Mouse (Mus musculus) cerebellum, adult 2 months (tissue): Measurements from ENCODE around the gene Zscan26. TPM values are rescaled to one million over a fixed set of nuclear protein-coding genes. Genes with fewer than 3 reads are reported as not detected.
A peak's percentile ranks its signal among the peaks of the same experiment; 100 is the strongest.
"Not testable (repeated sequence)": the region's sequence is repeated elsewhere in the genome, so short reads cannot be mapped to it uniquely, and the experiment has no call there.

Source experiments
- DNase-seq, 2 experiments: peaks; one replicate each; pipeline ENCODE4 v3.0.0; 2021
- H3K27ac ChIP-seq: fragments of 200-500 bp; 2 replicates; pipeline ENCODE4 v1.5.1; 2012; ENCODE audit warnings: low read length, control low read depth, inconsistent platforms; ENCODE audit not compliant: insufficient read depth
- H3K27me3 ChIP-seq: fragments of 200-500 bp; 2 replicates; pipeline ENCODE4 v1.6.1; 2012; ENCODE audit warnings: inconsistent platforms, mild to moderate bottlenecking, low read length, moderate library complexity; ENCODE audit not compliant: control insufficient read depth, insufficient read depth
- H3K4me1 ChIP-seq: fragments of 200-500 bp; 2 replicates; pipeline ENCODE4 v1.6.1; 2011; ENCODE audit warnings: low read length; ENCODE audit not compliant: control insufficient read depth, insufficient read depth
- H3K4me3 ChIP-seq: fragments of 200-500 bp; replicated peaks from 2 replicates; pipeline ENCODE3; 2011; ENCODE audit warnings: mild to moderate bottlenecking, low read depth, low read length, control low read depth; ENCODE audit not compliant: insufficient read depth
- CTCF ChIP-seq: fragments of 200-500 bp; IDR thresholded peaks from 2 replicates; pipeline ENCODE4 v1.5.1; 2011; ENCODE audit warnings: low read depth, mild to moderate bottlenecking, control low read depth, low read length, moderate library complexity, borderline replicate concordance; ENCODE audit not compliant: insufficient read depth
- POLR2A ChIP-seq: fragments of 200-500 bp; IDR thresholded peaks from 2 replicates; pipeline ENCODE4 v1.6.1; 2011; ENCODE audit warnings: low read length, control low read depth, borderline replicate concordance; ENCODE audit not compliant: insufficient read depth
- WGBS: fragments of 180-500 bp; shearing (Covaris S2); methylation state at CpG from one replicate; pipeline ENCODE4 v1.1.7; 2018; 5-methylcytosine and 5-hydroxymethylcytosine counted together
- polyA plus RNA-seq: library from polyadenylated mRNA; depleted of rRNA; stranded (reverse); fragments of >200 nt; gene quantifications from 2 replicates; pipeline ENCODE4 v1.2.3, GENCODE M21; 2012

Zscan26 gene
- polyA plus RNA-seq, 1 experiment = 69.3 TPM

GRCm38 (mm10) chr13:21468061-21469019, 14.8 kb upstream of the Zscan26 start, which contains the start of gene Nkapl:
Nkapl (minus strand) TSS chr13:21468509.
- under 1% methylated on average over 54 of the region's 54 CpGs for WGBS
- H3K4me3 ChIP-seq = peak within 1 kb of the TSS; percentile 93
- peak; percentile 87 to 90 for DNase-seq
- H3K4me1 ChIP-seq = no peaks in the 10 kb centered on the region
- H3K27me3 ChIP-seq = no peaks in the 10 kb centered on the region; the same call in 1 of the 2 replicates
- H3K27ac ChIP-seq = peak within 1 kb of the TSS; percentile 54; the same call in 1 of the 2 replicates
- no peak for TF ChIP-seq CTCF
- TF ChIP-seq POLR2A = peak; percentile 91; the same call in 1 of the 2 replicates

DNA sequence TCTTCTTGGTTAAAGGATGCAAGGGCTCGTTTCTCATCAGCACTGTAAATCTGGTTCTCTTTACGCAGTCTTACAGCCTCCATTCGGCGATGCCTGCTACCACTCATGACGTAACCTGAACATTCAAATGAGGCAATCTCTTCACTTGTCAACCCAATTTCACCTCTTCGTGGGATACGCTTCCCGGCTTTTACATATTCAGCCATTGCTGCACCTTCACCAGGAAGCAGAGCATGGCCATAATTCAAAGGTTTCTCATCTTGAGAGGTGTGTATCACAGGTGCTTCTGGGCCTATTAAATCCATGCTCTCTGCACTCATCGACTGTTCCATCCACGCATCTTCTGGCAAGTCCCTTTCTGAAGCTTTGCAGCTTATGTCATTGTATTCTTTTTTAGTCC, 13.8 kb upstream of the Zscan26 start:
- WGBS = 90% methylated on average over 10 of the region's 10 CpGs
- H3K4me3 ChIP-seq = no peak overlapping the region
- TF ChIP-seq CTCF = no peak
- no peak for TF ChIP-seq POLR2A

DNA sequence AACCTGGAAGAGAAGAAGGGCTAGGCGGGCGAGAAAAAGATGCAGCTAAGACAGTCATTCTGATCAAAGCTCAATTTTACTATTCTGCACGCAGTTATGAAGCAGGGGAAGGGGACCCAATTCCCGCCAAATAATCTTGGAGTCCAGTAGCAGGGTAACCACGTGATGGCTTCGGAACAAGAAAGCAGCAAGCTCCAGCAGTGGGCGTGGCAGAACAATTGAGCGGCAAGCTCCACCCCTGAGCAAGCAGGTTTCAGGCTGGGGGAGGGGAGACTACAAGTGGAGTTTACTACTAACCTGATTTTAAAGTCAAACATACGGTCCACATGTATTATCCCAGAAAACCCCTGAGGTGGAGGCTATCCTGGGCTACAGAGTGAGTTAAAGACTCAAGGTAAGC, 9.0 kb upstream of the Zscan26 start:
- WGBS = 48% methylated on average over 9 of the region's 9 CpGs
- not testable (repeated sequence) for H3K4me1 ChIP-seq, H3K27me3 ChIP-seq, DNase-seq, H3K27ac ChIP-seq, H3K4me3 ChIP-seq

More for the DNA sequence above, 13.8 kb upstream of the Zscan26 start:
- no peak for DNase-seq
- Histone ChIP-seq H3K4me1 (no peaks in the 10 kb centered on the region), H3K27me3 (no peaks in the 10 kb centered on the region; the same call in 1 of the 2 replicates), H3K27ac (no peak overlapping the region)

DNA sequence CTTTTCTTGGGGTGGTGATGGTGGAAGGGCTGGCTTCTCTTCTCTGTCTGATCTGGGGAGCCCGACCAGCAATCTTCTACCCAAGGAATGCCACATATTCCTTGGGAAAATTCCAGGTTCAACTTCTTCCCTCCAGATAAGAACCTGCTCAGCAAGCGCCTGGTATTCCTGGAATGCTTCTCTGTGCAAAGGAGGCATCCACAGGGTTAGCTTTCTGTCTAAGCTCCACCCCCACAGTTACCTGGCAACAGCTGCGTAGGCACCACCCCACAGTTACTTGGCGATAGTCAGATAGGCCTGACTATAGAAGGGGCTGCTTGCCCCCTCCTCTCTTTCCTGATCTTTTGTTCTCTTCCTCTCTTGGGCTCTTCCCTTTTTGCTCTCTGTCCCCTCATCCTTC, 2.8 kb upstream of the Zscan26 start:
- Histone ChIP-seq H3K4me1 (peaks cover 4% of the 10 kb centered on the region), H3K27ac (no peak overlapping the region), H3K4me3 (no peak overlapping the region), H3K27me3 (no peaks in the 10 kb centered on the region)
- WGBS = 13% methylated on average over 4 of the region's 4 CpGs
- TF ChIP-seq CTCF = no peak
- TF ChIP-seq POLR2A = no peak
- no peak for DNase-seq

DNA sequence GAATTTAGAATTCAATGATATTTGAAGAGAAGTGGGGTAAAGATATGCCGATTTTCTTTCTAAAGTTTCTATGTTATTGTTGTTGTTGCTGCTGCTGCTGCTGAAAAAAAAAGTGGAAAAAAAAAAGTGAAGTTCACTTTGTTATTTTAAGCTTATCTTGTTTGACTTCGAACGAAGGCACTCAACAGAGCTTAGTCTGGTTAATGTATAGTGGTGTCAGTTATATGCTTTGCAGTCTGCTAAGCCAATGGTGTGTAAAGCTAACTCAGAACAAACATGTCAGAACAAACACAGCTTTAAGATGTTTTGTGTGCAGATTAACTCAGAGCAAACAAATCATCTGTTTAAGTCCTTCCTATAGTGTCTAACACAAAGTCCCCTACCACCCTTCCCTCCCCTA, 603 bp upstream of the Zscan26 start:
- 97% methylated on average over 3 of the region's 3 CpGs for WGBS
- H3K4me1 ChIP-seq = peaks cover 4% of the 10 kb centered on the region
- no peak overlapping the region for H3K27ac ChIP-seq
- H3K4me3 ChIP-seq = no peak overlapping the region
- DNase-seq = no peak
- TF ChIP-seq CTCF = no peak
- no peak for TF ChIP-seq POLR2A
- H3K27me3 ChIP-seq = no peaks in the 10 kb centered on the region

DNA sequence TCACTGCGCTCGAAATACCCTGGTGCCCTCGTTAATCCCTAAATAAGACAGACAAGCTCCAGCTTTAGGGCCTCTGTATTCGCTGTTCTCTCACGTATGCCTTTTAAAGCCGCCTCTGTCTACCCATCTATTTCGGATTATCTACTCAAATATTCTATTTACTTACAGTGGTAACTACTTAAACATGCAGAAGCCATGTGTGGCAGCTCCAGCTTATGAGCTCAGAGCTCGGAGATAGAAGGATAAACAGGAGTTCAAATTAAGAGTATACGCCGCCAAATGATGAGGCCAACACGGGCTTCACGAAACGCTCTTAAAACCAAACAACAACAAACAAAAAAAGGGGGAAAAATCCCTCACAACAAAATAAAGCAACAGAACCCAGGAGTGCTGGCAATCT, 488 bp downstream of the Zscan26 start:
- peaks cover 4% of the 10 kb centered on the region for H3K4me1 ChIP-seq
- no peak for TF ChIP-seq CTCF
- no peak for TF ChIP-seq POLR2A
- H3K27ac ChIP-seq = peak overlapping the region; percentile 50
- 2% methylated on average over 13 of the region's 13 CpGs for WGBS
- DNase-seq = no peak
- no peaks in the 10 kb centered on the region for H3K27me3 ChIP-seq
- H3K4me3 ChIP-seq = peak overlapping the region; percentile 79

DNA sequence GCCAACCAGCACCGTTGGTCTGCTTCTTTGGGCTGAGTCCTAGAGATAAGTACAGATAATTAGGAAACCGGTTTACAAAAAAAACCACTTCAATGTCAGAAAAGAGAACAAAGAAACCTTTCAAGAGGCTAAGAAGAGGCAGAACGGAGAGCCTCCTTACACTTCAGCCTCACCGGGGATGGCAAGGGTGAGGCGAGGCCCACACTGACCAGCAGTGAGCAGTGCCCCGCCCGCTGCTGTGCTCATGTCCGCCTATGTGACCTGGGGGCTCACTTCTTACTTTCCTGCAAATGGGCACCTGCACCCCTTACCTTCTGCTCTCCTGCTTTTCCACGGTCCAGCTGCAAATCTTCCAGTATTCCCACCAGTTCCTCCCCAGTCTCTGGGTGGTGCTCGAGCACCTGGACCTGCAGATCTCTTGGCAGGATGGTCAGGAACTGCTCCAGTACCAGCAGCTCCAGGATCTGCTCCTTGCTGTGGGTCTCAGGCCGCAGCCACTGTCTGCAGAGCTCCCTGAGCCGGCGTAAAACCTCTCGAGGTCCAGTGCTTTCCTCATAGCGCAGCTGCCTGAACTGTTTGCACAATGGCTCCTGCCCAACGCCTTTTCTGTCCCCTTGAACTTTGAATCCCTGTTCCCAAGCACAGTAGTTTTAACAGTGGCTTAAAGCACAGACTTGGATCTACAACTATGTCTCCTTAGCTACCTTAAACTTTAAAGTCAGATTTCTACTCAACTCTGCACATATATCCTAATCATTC, 5.5 kb downstream of the Zscan26 start:
- Histone ChIP-seq H3K4me3 (no peak overlapping the region), H3K4me1 (peaks cover 4% of the 10 kb centered on the region), H3K27me3 (no peaks in the 10 kb centered on the region), H3K27ac (no peak overlapping the region)
- no peak for DNase-seq
- 84% methylated on average over 16 of the region's 16 CpGs for WGBS
- TF ChIP-seq POLR2A = no peak
- no peak for TF ChIP-seq CTCF
